28 mouse cellular contexts compared by ENCODE assay signal in genomic region chr10:127100414-127100813, GRCm38 (mm10). TPM values are rescaled to one million over a fixed set of nuclear protein-coding genes. Genes with fewer than 3 reads are reported as not detected.
DNase-seq lines count a peak whose midpoint lies in the region; ATAC-seq and TF ChIP-seq lines count a peak whose summit lies in the region.
"Had no signal": no experiment of that assay in that cellular context is flagged by ENCODE, and none has a peak within 500 bp of the region (broad histone marks: within the 10 kb centered on the region; RNA-seq: fewer than 3 reads in every experiment).

No protein-coding gene starts in this region.

- H3K4me3 ChIP-seq in bone marrow, adult 2 months (replicated peaks; ENCODE audit: control insufficient read depth, low read depth, low read length) = no peak overlapping the region
- no peak overlapping the region for H3K4me3 ChIP-seq in liver, embryonic 13.5 days (replicated peaks)
- peak overlapping the region; percentile 18 for H3K4me3 ChIP-seq in megakaryocyte, embryonic 14.5 days (replicated peaks)
- no peak overlapping the region for H3K4me3 ChIP-seq in kidney, embryonic 15.5 days (replicated peaks)
- H3K4me3 ChIP-seq: embryonic facial prominence, embryonic 12.5 days; erythroblast, embryonic 14.5 days; forebrain, embryonic 12.5 days; heart, embryonic 15.5 days; limb, embryonic 15.5 days; midbrain, embryonic 15.5 days; myocyte; neural tube, embryonic 13.5 days had no signal

- DNase-seq in 416B (ENCODE audit: low read depth) = peak; percentile 84
- no peak for DNase-seq in liver, embryonic 13.5 days
- DNase-seq in layer of hippocampus, adult 9-10 months (ENCODE audit: low spot score) = no peak
- no peak for DNase-seq in adrenal gland, adult 18-20 months (ENCODE audit: low spot score in 2 of 2)
- no peak for DNase-seq in cerebellum, adult 11 months
- DNase-seq: adrenal gland, postnatal 14 days; B cell, adult 2 months; cerebellum, adult 9-11 months; gastrocnemius, postnatal 36 days; heart, postnatal 36 days; kidney, postnatal 4 days; left cerebral cortex, postnatal 4 days; retina, postnatal 1 day; thymus, adult 18-20 months had no signal

- H3K9me3 ChIP-seq in liver, embryonic 13.5 days (replicated peaks) = no peaks in the 10 kb centered on the region
- no peaks in the 10 kb centered on the region for H3K9me3 ChIP-seq in megakaryocyte, embryonic 14.5 days
- H3K9me3 ChIP-seq in kidney, embryonic 15.5 days (replicated peaks) = no peaks in the 10 kb centered on the region
- H3K9me3 ChIP-seq: embryonic facial prominence, embryonic 12.5 days; forebrain, embryonic 12.5 days; heart, embryonic 15.5 days; limb, embryonic 15.5 days; midbrain, embryonic 15.5 days; neural tube, embryonic 13.5 days had no signal

- no peak for TF ChIP-seq POLR2A in bone marrow, adult 2 months (IDR thresholded peaks at IDR 0.05; ENCODE audit: borderline replicate concordance, control insufficient read depth, low read depth, low read length)

- peak; percentile 68 for ATAC-seq in liver, embryonic 13.5 days (ENCODE audit: low read depth)
- no peak for ATAC-seq in kidney, embryonic 15.5 days (replicated peaks; ENCODE audit: low FRiP score)
- ATAC-seq: lung, postnatal 0 days; midbrain, embryonic 15.5 days had no signal

- peak overlapping the region; percentile 0; the same call in 1 of the 2 replicates for H3K4me2 ChIP-seq in liver, embryonic 13.5 days
- no peak overlapping the region for H3K4me2 ChIP-seq in kidney, embryonic 15.5 days
- H3K4me2 ChIP-seq: embryonic facial prominence, embryonic 12.5 days; forebrain, embryonic 12.5 days; heart, embryonic 15.5 days; hindbrain, embryonic 14.5 days; limb, embryonic 15.5 days; midbrain, embryonic 15.5 days; neural tube, embryonic 13.5 days had no signal

- 35% methylated on average over 8 of the region's 8 CpGs for WGBS in bone marrow, adult 2 months
- WGBS in liver, embryonic 13.5 days (ENCODE audit: insufficient replicate concordance) = 23% methylated on average over 8 of the region's 8 CpGs
- 81% methylated on average over 8 of the region's 8 CpGs for WGBS in kidney, embryonic 15.5 days

- H3K4me1 ChIP-seq in bone marrow, adult 2 months (ENCODE audit: control insufficient read depth, insufficient read depth, low read length) = peaks cover 4% of the 10 kb centered on the region; the same call in 1 of the 2 replicates
- peaks cover 42% of the 10 kb centered on the region for H3K4me1 ChIP-seq in liver, embryonic 13.5 days (replicated peaks)
- peaks cover 81% of the 10 kb centered on the region for H3K4me1 ChIP-seq in megakaryocyte, embryonic 14.5 days
- no peaks in the 10 kb centered on the region for H3K4me1 ChIP-seq in kidney, embryonic 15.5 days
- H3K4me1 ChIP-seq: embryonic facial prominence, embryonic 12.5 days; forebrain, embryonic 12.5 days; limb, embryonic 15.5 days; midbrain, embryonic 15.5 days; neural tube, embryonic 13.5 days had no signal

- H3K9ac ChIP-seq in liver, embryonic 13.5 days = no peak overlapping the region; the same call in 1 of the 2 replicates
- H3K9ac ChIP-seq in kidney, embryonic 15.5 days = no peak overlapping the region
- H3K9ac ChIP-seq: embryonic facial prominence, embryonic 12.5 days; forebrain, embryonic 12.5 days; heart, embryonic 15.5 days; hindbrain, embryonic 14.5 days; limb, embryonic 15.5 days; midbrain, embryonic 15.5 days; neural tube, embryonic 13.5 days had no signal

- H3K27ac ChIP-seq in bone marrow, adult 2 months (ENCODE audit: control insufficient read depth, insufficient read depth, low read depth, low read length, poor library complexity) = 0 out of 2 replicates have a peak overlapping the region, but pooled peaks have one; percentile 0
- H3K27ac ChIP-seq in liver, embryonic 13.5 days = peak overlapping the region; percentile 60
- no peak overlapping the region for H3K27ac ChIP-seq in kidney, embryonic 15.5 days
- H3K27ac ChIP-seq: embryonic facial prominence, embryonic 12.5 days; forebrain, embryonic 12.5 days; heart, embryonic 15.5 days; hindbrain, embryonic 14.5 days; limb, embryonic 15.5 days; midbrain, embryonic 15.5 days; neural tube, embryonic 13.5 days had no signal

- H3K27me3 ChIP-seq in liver, embryonic 13.5 days = no peaks in the 10 kb centered on the region
- H3K27me3 ChIP-seq in megakaryocyte, embryonic 14.5 days (replicated peaks) = no peaks in the 10 kb centered on the region
- no peaks in the 10 kb centered on the region for H3K27me3 ChIP-seq in kidney, embryonic 15.5 days
- H3K27me3 ChIP-seq: CH12.LX; embryonic facial prominence, embryonic 12.5 days; forebrain, embryonic 12.5 days; heart, embryonic 15.5 days; limb, embryonic 15.5 days; midbrain, embryonic 15.5 days; neural tube, embryonic 13.5 days had no signal

- peaks cover 52% of the 10 kb centered on the region for H3K36me3 ChIP-seq in liver, embryonic 13.5 days
- peaks cover 95% of the 10 kb centered on the region for H3K36me3 ChIP-seq in megakaryocyte, embryonic 14.5 days (replicated peaks; ENCODE audit: low read length)
- peaks cover 49% of the 10 kb centered on the region for H3K36me3 ChIP-seq in kidney, embryonic 15.5 days

- no peak for TF ChIP-seq CTCF in bone marrow, adult 2 months (IDR thresholded peaks at IDR 0.05; ENCODE audit: control insufficient read depth, insufficient read depth, low read length)

RNA-seq across cellular contexts. Expression of gene Os9, which starts 20.5 kb away (rescaled TPM):
- 34.7 and 69.0 TPM in 2 replicates for polyA plus RNA-seq in bone marrow, adult 2 months (2011; ENCODE audit: insufficient read depth, insufficient read length, low replicate concordance, missing spikeins)
- polyA plus RNA-seq in liver, embryonic 13.5 days (2015; fragmentation: Nextera tagmentation; extraction: Ambion mirVana) = 45.6 and 49.0 TPM in 2 replicates
- polyA plus RNA-seq in megakaryocyte, embryonic 14.5 days (2012; ENCODE audit: insufficient read depth, low replicate concordance) = 140 and 267 TPM in 2 replicates
- 88.1 and 94.0 TPM in 2 replicates for polyA plus RNA-seq in kidney, embryonic 15.5 days (2015; fragmentation: Nextera tagmentation; extraction: Ambion mirVana)
- 100 to 1,000 TPM; 114 to 147 TPM for total RNA-seq in adrenal gland, adult 18-20 months (2021)

RNA-seq across cellular contexts. Expression of gene Agap2, which starts 25.3 kb away (rescaled TPM):
- 11.0 and 27.3 TPM in 2 replicates for polyA plus RNA-seq in bone marrow, adult 2 months (2011; ENCODE audit: insufficient read depth, insufficient read length, low replicate concordance, missing spikeins)
- polyA plus RNA-seq in liver, embryonic 13.5 days (2015; fragmentation: Nextera tagmentation; extraction: Ambion mirVana) = 0.41 and 0.85 TPM in 2 replicates
- 26.5 and 79.5 TPM in 2 replicates for polyA plus RNA-seq in megakaryocyte, embryonic 14.5 days (2012; ENCODE audit: insufficient read depth, low replicate concordance)
- polyA plus RNA-seq in kidney, embryonic 15.5 days (2015; fragmentation: Nextera tagmentation; extraction: Ambion mirVana) = 0.04 and 0.42 TPM in 2 replicates
- 1 to 10 TPM; 3.1 to 3.2 TPM for total RNA-seq in adrenal gland, adult 18-20 months (2021)
- polyA plus RNA-seq: heart, embryonic 15.5 days had no signal

RNA-seq across cellular contexts. Expression of gene Tspan31, which starts 30.4 kb away (rescaled TPM):
- polyA plus RNA-seq in bone marrow, adult 2 months (2011; ENCODE audit: insufficient read depth, insufficient read length, low replicate concordance, missing spikeins) = 15.7 and 22.5 TPM in 2 replicates
- polyA plus RNA-seq in liver, embryonic 13.5 days (2015; fragmentation: Nextera tagmentation; extraction: Ambion mirVana) = 69.4 and 77.7 TPM in 2 replicates
- polyA plus RNA-seq in megakaryocyte, embryonic 14.5 days (2012; ENCODE audit: insufficient read depth, low replicate concordance) = 4.8 and 51.5 TPM in 2 replicates
- polyA plus RNA-seq in kidney, embryonic 15.5 days (2015; fragmentation: Nextera tagmentation; extraction: Ambion mirVana) = 185 and 189 TPM in 2 replicates
- total RNA-seq in adrenal gland, adult 18-20 months (2021) = 100 to 1,000 TPM; 106 to 107 TPM

RNA-seq across cellular contexts. Expression of gene Cdk4, which starts 37.1 kb away (rescaled TPM):
- polyA plus RNA-seq in bone marrow, adult 2 months (2011; ENCODE audit: insufficient read depth, insufficient read length, low replicate concordance, missing spikeins) = 127 and 148 TPM in 2 replicates
- 645 and 664 TPM in 2 replicates for polyA plus RNA-seq in liver, embryonic 13.5 days (2015; fragmentation: Nextera tagmentation; extraction: Ambion mirVana)
- 288 and 833 TPM in 2 replicates for polyA plus RNA-seq in megakaryocyte, embryonic 14.5 days (2012; ENCODE audit: insufficient read depth, low replicate concordance)
- polyA plus RNA-seq in kidney, embryonic 15.5 days (2015; fragmentation: Nextera tagmentation; extraction: Ambion mirVana) = 1,852 and 1,884 TPM in 2 replicates
- total RNA-seq in adrenal gland, adult 18-20 months (2021) = 100 to 1,000 TPM; 138 to 172 TPM

RNA-seq across cellular contexts. Expression of gene March9, which starts 40.4 kb away (rescaled TPM):
- 1.6 TPM in 1 of 2 replicates, not detected in the other for polyA plus RNA-seq in bone marrow, adult 2 months (2011; ENCODE audit: insufficient read depth, insufficient read length, low replicate concordance, missing spikeins)
- 0.07 TPM in 1 of 2 replicates, not detected in the other for polyA plus RNA-seq in liver, embryonic 13.5 days (2015; fragmentation: Nextera tagmentation; extraction: Ambion mirVana)
- 1.3 and 3.3 TPM in 2 replicates for polyA plus RNA-seq in megakaryocyte, embryonic 14.5 days (2012; ENCODE audit: insufficient read depth, low replicate concordance)
- 1.1 and 1.4 TPM in 2 replicates for polyA plus RNA-seq in kidney, embryonic 15.5 days (2015; fragmentation: Nextera tagmentation; extraction: Ambion mirVana)
- 1 to 10 TPM; 6.3 to 6.8 TPM for total RNA-seq in adrenal gland, adult 18-20 months (2021)
- polyA plus RNA-seq: erythroblast, embryonic 14.5 days had no signal
